Mouse (Mus musculus): Measurements from ENCODE around the gene Idh3a. TPM values are rescaled to one million over a fixed set of nuclear protein-coding genes. Genes with fewer than 3 reads are reported as not detected.

The Idh3a gene
- total and polyA plus RNA-seq, 3 experiments, result 367 to 582 (median 507) TPM

DNA sequence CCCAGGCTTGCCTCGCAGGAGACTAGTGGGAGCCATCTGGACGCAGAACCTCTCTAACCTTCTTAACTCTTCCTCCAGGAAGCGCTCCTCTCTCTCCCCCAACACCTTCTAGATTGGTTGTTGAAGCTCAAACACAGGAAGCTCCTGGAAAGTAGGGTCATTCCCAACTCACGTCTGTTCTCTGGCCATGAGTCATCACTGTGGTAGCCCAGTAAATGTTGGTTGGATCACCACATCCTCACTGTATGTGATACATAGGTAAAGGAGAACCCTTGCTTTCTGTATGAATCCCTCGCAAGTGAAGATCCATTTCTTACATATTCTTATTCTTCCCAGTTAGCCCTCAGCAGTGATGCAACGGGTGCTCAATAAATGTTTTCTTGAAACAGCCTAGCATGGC, 59.4 kb downstream of the Idh3a start:
- no peaks in the 10 kb centered on the region for H3K4me1 ChIP-seq (ENCODE audit: control insufficient read depth, insufficient read depth, low read length)
- intact Hi-C loops (cut with DNase I), result no loop called here
- no peak overlapping the region for H3K4me3 ChIP-seq
- H3K27me3 ChIP-seq (ENCODE audit: control insufficient read depth, insufficient read depth, low read length), result no peaks in the 10 kb centered on the region
- no peak for TF ChIP-seq CTCF (IDR thresholded peaks at IDR 0.05)
- TF ChIP-seq POLR2A (IDR thresholded peaks at IDR 0.05; ENCODE audit: insufficient read depth, low read depth, low read length), result no peak
- no peak for TF ChIP-seq EP300 (IDR thresholded peaks at IDR 0.05; ENCODE audit: insufficient read depth, low read depth, low read length)
- H3K36me3 ChIP-seq (ENCODE audit: control insufficient read depth, insufficient read depth, low read length), result no peaks in the 10 kb centered on the region
- DNase-seq, result no peak
- H3K79me2 ChIP-seq (replicated peaks; ENCODE audit: control insufficient read depth, insufficient read depth, low read length), result no peaks in the 10 kb centered on the region
- no peak overlapping the region for H3K9ac ChIP-seq (ENCODE audit: low read depth, low read length)
- H3K27ac ChIP-seq, result no peak overlapping the region
- 66% methylated on average over 6 of the region's 6 CpGs for WGBS

- TF ChIP-seq CTCF (IDR thresholded peaks at IDR 0.05) (no peak), EP300 (IDR thresholded peaks at IDR 0.05; ENCODE audit: insufficient read depth, low read depth, low read length) (no peak), POLR2A (IDR thresholded peaks at IDR 0.05; ENCODE audit: insufficient read depth, low read depth, low read length) (no peak)
- intact Hi-C loops (cut with DNase I), result no loop called here
- H3K4me1 ChIP-seq (ENCODE audit: control insufficient read depth, insufficient read depth, low read length), result no peaks in the 10 kb centered on the region
- no peak overlapping the region for H3K9ac ChIP-seq (ENCODE audit: low read depth, low read length)
- no peak overlapping the region for H3K4me3 ChIP-seq
- WGBS, result 75% methylated on average over 9 of the region's 9 CpGs
- no peaks in the 10 kb centered on the region for H3K36me3 ChIP-seq (ENCODE audit: control insufficient read depth, insufficient read depth, low read length)
- no peaks in the 10 kb centered on the region for H3K79me2 ChIP-seq (replicated peaks; ENCODE audit: control insufficient read depth, insufficient read depth, low read length)
- no peak overlapping the region for H3K27ac ChIP-seq
- no peak for DNase-seq
- no peaks in the 10 kb centered on the region for H3K27me3 ChIP-seq (ENCODE audit: control insufficient read depth, insufficient read depth, low read length)
Measured at GRCm38 (mm10) chr9:54646252-54646651, 60.1 kb downstream of the Idh3a start.

GRCm38 (mm10) chr9:54647456-54647855, 61.3 kb downstream of the Idh3a start:
- Histone ChIP-seq H3K9ac (ENCODE audit: low read depth, low read length) (no peak overlapping the region), H3K36me3 (ENCODE audit: control insufficient read depth, insufficient read depth, low read length) (no peaks in the 10 kb centered on the region), H3K4me1 (ENCODE audit: control insufficient read depth, insufficient read depth, low read length) (no peaks in the 10 kb centered on the region), H3K27ac (no peak overlapping the region), H3K27me3 (ENCODE audit: control insufficient read depth, insufficient read depth, low read length) (no peaks in the 10 kb centered on the region), H3K4me3 (no peak overlapping the region), H3K79me2 (replicated peaks; ENCODE audit: control insufficient read depth, insufficient read depth, low read length) (no peaks in the 10 kb centered on the region)
- DNase-seq, result no peak
- TF ChIP-seq CTCF (IDR thresholded peaks at IDR 0.05), result no peak
- no peak for TF ChIP-seq EP300 (IDR thresholded peaks at IDR 0.05; ENCODE audit: insufficient read depth, low read depth, low read length)
- no peak for TF ChIP-seq POLR2A (IDR thresholded peaks at IDR 0.05; ENCODE audit: insufficient read depth, low read depth, low read length)
- WGBS, result 30% methylated on average over 2 of the region's 2 CpGs
- intact Hi-C loops (cut with DNase I), result no loop called here

GRCm38 (mm10) chr9:54649360-54649759, 63.2 kb downstream of the Idh3a start:
- Histone ChIP-seq H3K27ac (no peak overlapping the region), H3K9ac (ENCODE audit: low read depth, low read length) (no peak overlapping the region), H3K79me2 (replicated peaks; ENCODE audit: control insufficient read depth, insufficient read depth, low read length) (no peaks in the 10 kb centered on the region), H3K4me3 (no peak overlapping the region), H3K4me1 (ENCODE audit: control insufficient read depth, insufficient read depth, low read length) (no peaks in the 10 kb centered on the region), H3K36me3 (ENCODE audit: control insufficient read depth, insufficient read depth, low read length) (no peaks in the 10 kb centered on the region), H3K27me3 (ENCODE audit: control insufficient read depth, insufficient read depth, low read length) (no peaks in the 10 kb centered on the region)
- no peak for DNase-seq
- intact Hi-C loops (cut with DNase I), result no loop called here
- WGBS, result 53% methylated on average over 1 of the region's 1 CpGs
- TF ChIP-seq CTCF (IDR thresholded peaks at IDR 0.05), result no peak
- TF ChIP-seq EP300 (IDR thresholded peaks at IDR 0.05; ENCODE audit: insufficient read depth, low read depth, low read length), result no peak
- no peak for TF ChIP-seq POLR2A (IDR thresholded peaks at IDR 0.05; ENCODE audit: insufficient read depth, low read depth, low read length)

- Histone ChIP-seq H3K9ac (ENCODE audit: low read depth, low read length) (no peak overlapping the region), H3K27me3 (ENCODE audit: control insufficient read depth, insufficient read depth, low read length) (no peaks in the 10 kb centered on the region), H3K79me2 (replicated peaks; ENCODE audit: control insufficient read depth, insufficient read depth, low read length) (no peaks in the 10 kb centered on the region), H3K4me1 (ENCODE audit: control insufficient read depth, insufficient read depth, low read length) (no peaks in the 10 kb centered on the region), H3K27ac (no peak overlapping the region), H3K4me3 (no peak overlapping the region), H3K36me3 (ENCODE audit: control insufficient read depth, insufficient read depth, low read length) (no peaks in the 10 kb centered on the region)
- TF ChIP-seq EP300 (IDR thresholded peaks at IDR 0.05; ENCODE audit: insufficient read depth, low read depth, low read length) (no peak), POLR2A (IDR thresholded peaks at IDR 0.05; ENCODE audit: insufficient read depth, low read depth, low read length) (no peak), CTCF (IDR thresholded peaks at IDR 0.05) (no peak)
- DNase-seq, result no peak
- intact Hi-C loops (cut with DNase I), result no loop called here
- WGBS, result 56% methylated on average over 2 of the region's 2 CpGs
Measured at GRCm38 (mm10) chr9:54652778-54653177, 66.6 kb downstream of the Idh3a start.

Other genes with a start within 250 kb of the Idh3a start
- gene Dmxl2, start 84.7 kb upstream of the Idh3a start, total RNA-seq (2021), result 10 to 100 TPM; 20.6 to 27.6 TPM
- 6.7 and 9.8 TPM in 2 replicates for gene Dmxl2, start 84.7 kb upstream of the Idh3a start, polyA plus RNA-seq (2012; rRNA removed)
- not detected for gene Sh2d7, start 47.4 kb upstream of the Idh3a start, total RNA-seq (2021)
- 0.08 TPM in 1 of 2 replicates, not detected in the other for gene Sh2d7, start 47.4 kb upstream of the Idh3a start, polyA plus RNA-seq (2012; rRNA removed)
- 1 to 10 TPM; 2.1 TPM for gene Cib2, start 26.1 kb upstream of the Idh3a start, total RNA-seq (2021)
- 4.1 and 5.9 TPM in 2 replicates for gene Cib2, start 26.1 kb upstream of the Idh3a start, polyA plus RNA-seq (2012; rRNA removed)
- under 1 TPM; 0.30 to 0.31 TPM for gene Acsbg1, start 75.5 kb downstream of the Idh3a start, total RNA-seq (2021)
- 0.70 and 0.85 TPM in 2 replicates for gene Acsbg1, start 75.5 kb downstream of the Idh3a start, polyA plus RNA-seq (2012; rRNA removed)
- 10 to 100 TPM; 81.9 to 85.5 TPM for gene Dnaja4, start 112.5 kb downstream of the Idh3a start, total RNA-seq (2021)
- 39.1 and 69.8 TPM in 2 replicates for gene Dnaja4, start 112.5 kb downstream of the Idh3a start, polyA plus RNA-seq (2012; rRNA removed)
- 10 to 100 TPM; 29.0 to 29.6 TPM for gene Wdr61, start 148.2 kb downstream of the Idh3a start, total RNA-seq (2021)
- gene Wdr61, start 148.2 kb downstream of the Idh3a start, polyA plus RNA-seq (2012; rRNA removed), result 21.3 and 37.7 TPM in 2 replicates
- not detected for gene Crabp1, start 178.4 kb downstream of the Idh3a start, total RNA-seq (2021)
- 0.23 TPM in 1 of 2 replicates, not detected in the other for gene Crabp1, start 178.4 kb downstream of the Idh3a start, polyA plus RNA-seq (2012; rRNA removed)